Mouse (Mus musculus) forebrain, embryonic 12.5 days (tissue): ENCODE data around the gene P4ha1. TPM values are rescaled to one million over a fixed set of nuclear protein-coding genes. Genes with fewer than 3 reads are reported as not detected.

Experiments
- ATAC-seq: fragments of 200-750 bp; cut with Nextera tagmentation; 2 replicates; pipeline ENCODE4 v1.8.0; 2017; ENCODE audit warnings: moderate TSS enrichment; ENCODE audit not compliant: low FRiP score
- H3K27ac ChIP-seq: fragments of 300-500 bp; sonication (generic); 2 replicates; pipeline ENCODE4 v1.5.1; 2016; ENCODE audit warnings: mild to moderate bottlenecking
- H3K27me3 ChIP-seq: fragments of 300-500 bp; sonication (generic); 2 replicates; pipeline ENCODE4 v1.6.1; 2016; ENCODE audit warnings: mild to moderate bottlenecking
- H3K36me3 ChIP-seq: fragments of 300-500 bp; sonication (generic); replicated peaks from 2 replicates; pipeline ENCODE4 v1.6.1; 2016; ENCODE audit warnings: mild to moderate bottlenecking
- H3K4me1 ChIP-seq: fragments of 300-500 bp; sonication (generic); 2 replicates; pipeline ENCODE4 v1.6.1; 2016
- H3K4me2 ChIP-seq: fragments of 300-500 bp; sonication (generic); 2 replicates; pipeline ENCODE4 v1.6.1; 2016; ENCODE audit warnings: mild to moderate bottlenecking, moderate library complexity
- H3K4me3 ChIP-seq: fragments of 300-500 bp; sonication (generic); replicated peaks from 2 replicates; pipeline ENCODE4 v1.5.1; 2016; ENCODE audit warnings: mild to moderate bottlenecking
- H3K9ac ChIP-seq: fragments of 300-500 bp; sonication (generic); 2 replicates; pipeline ENCODE4 v1.6.1; 2016; ENCODE audit warnings: mild to moderate bottlenecking
- H3K9me3 ChIP-seq: fragments of 300-500 bp; sonication (generic); 2 replicates; pipeline ENCODE4 v1.6.1; 2016
- WGBS: fragments of 180-500 bp; shearing (Covaris S2); methylation state at CpG from one replicate; pipeline ENCODE4 v1.1.7; 2016; 5-methylcytosine and 5-hydroxymethylcytosine counted together
- polyA plus RNA-seq: library from polyadenylated mRNA; unstranded; fragments of >200 nt; fragmentation: Nextera tagmentation; extraction: Ambion mirVana; gene quantifications from 2 replicates; pipeline ENCODE4 v1.2.1, GENCODE M21; 2016

The P4ha1 gene
- 33.4 and 33.6 TPM in 2 replicates for polyA plus RNA-seq

DNA sequence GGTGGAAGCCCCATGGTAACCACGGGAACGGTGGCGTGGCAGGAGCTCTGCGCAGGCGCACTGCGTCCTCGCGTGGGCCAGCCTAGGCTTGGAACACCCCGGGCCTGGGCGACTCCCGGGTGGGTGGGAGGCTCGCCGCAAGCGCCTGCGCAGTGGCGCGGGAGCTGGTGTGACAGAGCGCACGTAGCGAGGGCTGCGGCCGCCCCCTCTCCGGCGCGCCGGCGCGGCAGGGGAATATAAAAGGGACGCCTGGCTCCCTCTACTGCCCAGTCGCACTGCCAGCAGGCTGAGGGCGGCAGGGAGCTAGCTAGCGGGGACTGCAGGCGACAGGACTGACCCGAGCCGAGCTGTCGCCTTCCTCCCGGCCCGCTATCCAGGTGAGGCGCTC is at the start of gene P4ha1:
Gene P4ha1, plus strand, starts transcription at position 197 of the 388 bp plus-strand sequence.
- under 1% methylated on average over 37 of the region's 39 CpGs for WGBS
- Histone ChIP-seq H3K4me3 (peak within 1 kb of the TSS; percentile 76), H3K36me3 (no peaks in the 10 kb centered on the region)

GRCm38 (mm10) chr10:59275745-59276144 is 47.4 kb upstream of the P4ha1 start:
- H3K4me1 ChIP-seq: no peaks in the 10 kb centered on the region
- ATAC-seq: no peak
- no peak overlapping the region for H3K4me2 ChIP-seq
- H3K27me3 ChIP-seq: no peaks in the 10 kb centered on the region
- H3K4me3 ChIP-seq: no peak overlapping the region
- H3K27ac ChIP-seq: no peak overlapping the region
- H3K36me3 ChIP-seq: no peaks in the 10 kb centered on the region
- 85% methylated on average over 5 of the region's 5 CpGs for WGBS
- H3K9ac ChIP-seq: no peak overlapping the region
- no peaks in the 10 kb centered on the region for H3K9me3 ChIP-seq

More for the DNA sequence above, at the start of gene P4ha1:
- Histone ChIP-seq H3K9ac (peak within 1 kb of the TSS; percentile 88), H3K9me3 (no peaks in the 10 kb centered on the region), H3K27ac (peak within 1 kb of the TSS; percentile 94), H3K27me3 (no peaks in the 10 kb centered on the region), H3K4me2 (peak within 1 kb of the TSS; percentile 85), H3K4me1 (peaks cover 25% of the 10 kb centered on the region)
- peak; percentile 99 for ATAC-seq

DNA sequence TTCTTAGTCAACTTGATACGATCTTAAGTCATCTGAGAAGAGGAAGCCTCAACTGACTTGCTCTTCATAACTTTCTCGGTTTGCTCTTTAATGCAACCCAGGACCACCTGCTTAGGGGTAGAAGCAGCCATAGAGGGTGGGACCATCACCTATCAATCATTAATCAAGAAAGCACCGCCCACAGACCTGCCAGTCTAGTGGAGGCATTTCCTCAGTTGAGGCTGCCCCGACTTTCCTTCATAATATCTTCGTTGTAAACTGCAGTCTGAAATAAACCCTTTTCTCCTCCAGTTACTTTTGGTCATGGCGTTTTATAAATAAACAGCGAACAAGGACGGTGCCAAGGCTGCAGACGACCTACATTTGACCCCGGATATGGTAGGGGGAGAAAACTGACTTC is 46.0 kb upstream of the P4ha1 start:
- H3K4me2 ChIP-seq: no peak overlapping the region
- no peaks in the 10 kb centered on the region for H3K27me3 ChIP-seq
- no peak overlapping the region for H3K27ac ChIP-seq
- 73% methylated on average over 10 of the region's 10 CpGs for WGBS
- ATAC-seq: no peak
- H3K4me3 ChIP-seq: no peak overlapping the region
- no peaks in the 10 kb centered on the region for H3K4me1 ChIP-seq
- H3K36me3 ChIP-seq: no peaks in the 10 kb centered on the region
- no peak overlapping the region for H3K9ac ChIP-seq
- no peaks in the 10 kb centered on the region for H3K9me3 ChIP-seq

DNA sequence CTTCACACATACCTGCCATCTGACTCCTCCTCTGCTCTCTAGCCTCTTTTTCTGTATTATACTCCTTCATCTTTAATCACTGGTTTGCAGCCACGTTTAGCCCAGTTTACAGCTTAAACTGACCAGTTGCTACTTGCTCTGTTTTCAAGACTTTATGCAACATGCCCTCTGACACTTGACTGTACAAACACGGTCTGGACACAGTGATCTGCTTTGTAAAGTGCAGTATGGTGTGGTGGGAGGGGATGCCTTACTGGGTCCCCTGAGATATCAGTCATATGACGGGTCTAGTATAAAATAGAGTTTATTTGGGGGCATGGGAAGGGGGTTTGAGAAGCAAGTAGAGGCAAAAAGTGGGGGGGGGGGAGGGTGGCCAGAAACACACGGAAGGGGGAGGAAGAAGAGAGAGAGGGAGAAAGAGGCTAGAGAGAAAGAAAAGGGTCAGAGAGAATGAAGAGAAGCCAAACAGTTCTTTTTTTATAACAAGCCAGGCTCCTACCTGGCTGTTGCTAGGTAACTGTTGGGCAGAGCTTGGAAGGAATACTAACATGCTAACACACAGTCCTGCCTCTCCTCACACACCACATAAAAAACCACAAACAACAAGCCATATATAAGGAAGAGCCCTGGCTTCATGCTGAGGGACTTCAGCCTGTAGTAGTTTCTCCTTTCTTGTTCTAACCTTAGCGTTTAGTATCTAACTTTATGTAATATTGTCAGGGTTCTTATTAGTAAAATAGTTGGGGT is 45.2 kb upstream of the P4ha1 start:
- H3K27ac ChIP-seq: no peak overlapping the region
- ATAC-seq: no peak
- no peak overlapping the region for H3K4me2 ChIP-seq
- H3K4me1 ChIP-seq: no peaks in the 10 kb centered on the region
- no peak overlapping the region for H3K4me3 ChIP-seq
- H3K9ac ChIP-seq: no peak overlapping the region
- H3K27me3 ChIP-seq: no peaks in the 10 kb centered on the region
- H3K9me3 ChIP-seq: no peaks in the 10 kb centered on the region
- H3K36me3 ChIP-seq: no peaks in the 10 kb centered on the region
- 71% methylated on average over 5 of the region's 5 CpGs for WGBS

- Histone ChIP-seq H3K4me1 (no peaks in the 10 kb centered on the region), H3K27ac (no peak overlapping the region), H3K9me3 (no peaks in the 10 kb centered on the region), H3K4me3 (no peak overlapping the region), H3K4me2 (no peak overlapping the region), H3K36me3 (no peaks in the 10 kb centered on the region), H3K9ac (no peak overlapping the region), H3K27me3 (no peaks in the 10 kb centered on the region)
- no peak for ATAC-seq
- 94% methylated on average over 3 of the region's 3 CpGs for WGBS
Observed at GRCm38 (mm10) chr10:59283164-59283563, 39.9 kb upstream of the P4ha1 start.

GRCm38 (mm10) chr10:59283749-59284148 is 39.3 kb upstream of the P4ha1 start:
- Histone ChIP-seq H3K9me3 (no peaks in the 10 kb centered on the region), H3K4me3 (no peak overlapping the region), H3K4me1 (no peaks in the 10 kb centered on the region), H3K9ac (no peak overlapping the region), H3K27me3 (no peaks in the 10 kb centered on the region), H3K4me2 (no peak overlapping the region), H3K36me3 (no peaks in the 10 kb centered on the region), H3K27ac (no peak overlapping the region)
- WGBS: 43% methylated on average over 1 of the region's 1 CpGs
- ATAC-seq: no peak

DNA sequence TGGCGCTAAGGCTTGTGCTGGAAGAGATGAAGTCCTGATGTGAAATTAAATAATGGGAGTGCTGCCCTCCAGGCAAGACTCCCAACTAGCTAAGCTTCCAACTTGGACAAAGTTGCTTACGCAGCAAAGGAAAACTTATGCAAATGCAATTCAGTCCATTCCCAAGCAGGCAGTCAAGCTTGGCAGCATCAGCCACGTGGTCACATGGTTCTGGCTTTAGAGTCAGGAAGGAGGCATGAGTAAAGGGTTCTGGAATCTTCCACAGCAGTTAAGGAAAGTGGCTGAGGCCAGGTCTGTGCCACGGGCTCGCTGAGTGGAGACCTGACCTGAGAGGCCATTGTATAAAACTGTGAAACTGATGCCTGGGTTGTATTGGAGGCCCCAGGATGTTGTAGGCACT is 37.6 kb upstream of the P4ha1 start:
- H3K4me3 ChIP-seq: no peak overlapping the region
- 74% methylated on average over 5 of the region's 5 CpGs for WGBS
- no peak for ATAC-seq

DNA sequence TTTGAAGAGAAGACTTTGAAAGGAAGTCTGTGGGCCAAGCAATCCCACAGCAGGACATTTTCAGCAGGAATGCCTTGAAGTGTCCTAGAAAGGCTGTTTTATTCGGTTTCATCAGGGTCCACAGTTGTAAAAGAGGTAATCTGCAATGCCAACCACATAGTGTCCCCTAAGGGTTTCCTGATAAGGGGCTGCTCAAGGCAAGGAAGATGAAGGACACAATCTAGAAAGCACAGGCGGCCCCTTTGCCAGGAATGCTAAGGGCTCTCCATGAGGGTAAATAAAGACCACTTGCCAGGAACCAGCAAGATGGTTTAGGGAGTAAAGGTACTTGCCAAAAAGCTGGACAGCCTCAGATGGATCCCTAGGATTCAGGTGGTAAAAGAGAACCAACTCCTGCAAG is 35.8 kb upstream of the P4ha1 start:
- 83% methylated on average over 2 of the region's 2 CpGs for WGBS

More for the DNA sequence above, 37.6 kb upstream of the P4ha1 start:
- Histone ChIP-seq H3K4me1 (no peaks in the 10 kb centered on the region), H3K27ac (no peak overlapping the region), H3K36me3 (no peaks in the 10 kb centered on the region), H3K27me3 (no peaks in the 10 kb centered on the region), H3K9ac (no peak overlapping the region), H3K4me2 (no peak overlapping the region), H3K9me3 (no peaks in the 10 kb centered on the region)

DNA sequence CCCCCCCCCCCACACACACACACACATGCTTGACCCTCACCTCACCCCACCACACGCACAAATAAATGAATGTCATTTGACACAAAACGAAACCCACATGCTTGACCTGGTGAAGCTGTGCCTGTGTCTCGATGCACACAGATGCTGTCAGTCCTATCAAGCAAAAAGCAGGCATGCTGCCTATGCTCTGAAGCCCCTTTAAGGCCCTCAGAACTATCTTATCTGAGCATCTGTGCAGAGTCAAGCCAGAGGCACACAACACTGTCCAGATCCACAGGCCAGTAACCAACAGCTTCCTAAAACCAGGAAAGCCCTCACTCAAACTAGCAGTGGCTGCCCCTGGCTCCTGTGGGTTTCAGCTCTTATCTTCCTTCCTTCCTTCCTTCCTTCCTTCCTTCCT is 35.4 kb upstream of the P4ha1 start:
- no peak for ATAC-seq
- H3K4me2 ChIP-seq: no peak overlapping the region
- no peaks in the 10 kb centered on the region for H3K9me3 ChIP-seq
- H3K27me3 ChIP-seq: peaks cover 2% of the 10 kb centered on the region; the same call in 1 of the 2 replicates
- no peak overlapping the region for H3K4me3 ChIP-seq
- no peak overlapping the region for H3K27ac ChIP-seq
- WGBS: 82% methylated on average over 3 of the region's 3 CpGs
- H3K36me3 ChIP-seq: no peaks in the 10 kb centered on the region
- H3K9ac ChIP-seq: no peak overlapping the region
- H3K4me1 ChIP-seq: no peaks in the 10 kb centered on the region

More for the DNA sequence above, 35.8 kb upstream of the P4ha1 start:
- no peak for ATAC-seq
- no peak overlapping the region for H3K4me2 ChIP-seq
- no peak overlapping the region for H3K9ac ChIP-seq
- H3K4me1 ChIP-seq: no peaks in the 10 kb centered on the region
- H3K4me3 ChIP-seq: no peak overlapping the region
- no peak overlapping the region for H3K27ac ChIP-seq
- no peaks in the 10 kb centered on the region for H3K9me3 ChIP-seq
- peaks cover 2% of the 10 kb centered on the region; the same call in 1 of the 2 replicates for H3K27me3 ChIP-seq
- H3K36me3 ChIP-seq: no peaks in the 10 kb centered on the region

GRCm38 (mm10) chr10:59289062-59289461 is 34.0 kb upstream of the P4ha1 start:
- no peak overlapping the region for H3K27ac ChIP-seq
- H3K4me3 ChIP-seq: no peak overlapping the region
- 59% methylated on average over 8 of the region's 8 CpGs for WGBS
- H3K9me3 ChIP-seq: no peaks in the 10 kb centered on the region
- no peak overlapping the region for H3K9ac ChIP-seq
- no peaks in the 10 kb centered on the region for H3K36me3 ChIP-seq
- ATAC-seq: no peak
- H3K27me3 ChIP-seq: peaks cover 7% of the 10 kb centered on the region; the same call in 1 of the 2 replicates
- H3K4me2 ChIP-seq: no peak overlapping the region
- no peaks in the 10 kb centered on the region for H3K4me1 ChIP-seq

- Histone ChIP-seq H3K9ac (no peak overlapping the region), H3K27me3 (peaks cover 7% of the 10 kb centered on the region; the same call in 1 of the 2 replicates), H3K9me3 (no peaks in the 10 kb centered on the region), H3K36me3 (no peaks in the 10 kb centered on the region), H3K4me1 (no peaks in the 10 kb centered on the region), H3K4me2 (no peak overlapping the region), H3K4me3 (no peak overlapping the region), H3K27ac (no peak overlapping the region)
- no peak for ATAC-seq
- 56% methylated on average over 3 of the region's 3 CpGs for WGBS
Observed at GRCm38 (mm10) chr10:59291536-59291935, 31.6 kb upstream of the P4ha1 start.

DNA sequence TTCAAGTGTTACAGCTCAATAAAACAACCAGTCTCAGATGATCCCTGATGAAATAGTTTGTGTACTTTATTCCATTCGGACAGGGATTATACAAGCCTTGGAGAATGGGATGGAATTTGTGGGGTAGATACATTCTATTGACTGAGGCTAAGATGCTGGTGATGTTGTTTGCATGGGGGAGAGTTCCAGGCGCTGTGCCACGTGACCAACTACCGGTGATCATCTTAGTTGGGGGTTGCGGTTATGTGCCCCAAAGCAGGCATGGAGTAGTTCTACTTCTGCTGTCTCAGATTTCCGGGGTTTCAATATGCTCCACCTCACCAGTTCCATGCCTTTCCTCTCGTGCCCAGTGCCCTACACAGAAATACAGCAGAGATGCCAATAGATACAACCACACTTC is 31.0 kb upstream of the P4ha1 start:
- WGBS: 89% methylated on average over 7 of the region's 7 CpGs
- no peaks in the 10 kb centered on the region for H3K4me1 ChIP-seq
- H3K4me2 ChIP-seq: no peak overlapping the region
- no peak for ATAC-seq
- peaks cover 7% of the 10 kb centered on the region; the same call in 1 of the 2 replicates for H3K27me3 ChIP-seq
- H3K4me3 ChIP-seq: no peak overlapping the region
- H3K9me3 ChIP-seq: no peaks in the 10 kb centered on the region
- H3K9ac ChIP-seq: no peak overlapping the region
- no peak overlapping the region for H3K27ac ChIP-seq
- H3K36me3 ChIP-seq: no peaks in the 10 kb centered on the region

- peak; percentile 55 for ATAC-seq
- H3K9me3 ChIP-seq: no peaks in the 10 kb centered on the region
- 34% methylated on average over 4 of the region's 4 CpGs for WGBS
- no peaks in the 10 kb centered on the region for H3K4me1 ChIP-seq
- H3K9ac ChIP-seq: no peak overlapping the region
- no peak overlapping the region for H3K4me2 ChIP-seq
- H3K27me3 ChIP-seq: peaks cover 7% of the 10 kb centered on the region; the same call in 1 of the 2 replicates
- H3K4me3 ChIP-seq: no peak overlapping the region
- no peak overlapping the region for H3K27ac ChIP-seq
- no peaks in the 10 kb centered on the region for H3K36me3 ChIP-seq
Observed at GRCm38 (mm10) chr10:59292558-59292957, 30.5 kb upstream of the P4ha1 start.
